Mouse (Mus musculus) cerebral cortex, adult 2 months (tissue): ENCODE results near the gene Ppp6r3.

Source experiments
- WGBS: fragments of 180-500 bp; shearing (Covaris S2); methylation state at CpG from one replicate; pipeline ENCODE4 v1.1.7; 2018; 5-methylcytosine and 5-hydroxymethylcytosine counted together

Gene Ppp6r3

DNA sequence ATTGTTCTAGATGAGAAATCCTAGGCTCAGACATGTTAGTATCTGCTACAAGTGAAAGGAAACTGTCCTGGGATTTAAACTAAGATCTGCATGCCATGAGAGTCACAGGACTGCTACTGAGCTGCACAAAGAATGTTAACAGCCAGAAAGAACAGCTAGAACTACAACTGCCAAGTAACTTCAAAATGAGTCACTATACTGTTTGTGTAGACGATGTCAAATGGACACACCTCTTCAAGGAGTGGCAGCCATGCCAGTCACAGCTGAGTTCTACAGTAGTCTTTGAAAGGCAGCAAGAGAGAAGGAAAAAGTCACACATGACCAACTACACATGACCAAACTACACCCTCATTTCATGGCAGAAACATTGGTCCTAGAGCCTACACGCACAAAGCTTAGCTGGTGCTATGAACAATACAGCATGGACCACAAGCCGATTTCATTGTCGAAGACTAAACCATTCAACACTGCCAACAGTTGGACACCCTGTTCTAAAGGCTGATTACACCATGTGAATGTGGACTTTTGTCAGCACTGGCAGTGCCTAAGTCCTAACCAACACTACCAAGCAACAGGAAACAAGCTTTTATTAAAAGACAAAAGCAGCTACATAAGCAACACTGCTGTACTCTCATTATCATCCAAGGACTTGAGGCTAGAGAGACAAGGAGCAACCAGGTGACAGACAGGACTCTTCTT lies 55.9 kb downstream of the Ppp6r3 start:
- WGBS: 60% methylated on average over 4 of the region's 4 CpGs

DNA sequence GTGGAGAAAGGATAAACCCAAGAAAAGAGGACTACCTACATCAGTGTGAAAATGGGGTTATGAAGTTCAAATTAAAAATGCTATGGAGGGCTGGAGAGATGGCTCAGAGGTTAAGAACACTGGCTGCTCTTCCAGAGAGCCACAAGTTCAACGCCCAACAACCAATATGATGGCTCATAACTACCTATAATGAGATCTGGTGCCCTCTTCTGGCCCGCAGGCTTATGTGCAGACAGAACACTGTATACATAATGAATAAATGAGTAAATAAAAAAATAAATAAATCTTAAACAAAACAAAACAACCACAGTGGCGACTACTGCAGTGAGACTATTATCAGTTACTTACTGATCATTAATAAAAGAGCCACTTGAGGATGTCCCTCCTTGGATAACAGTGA lies 78.3 kb downstream of the Ppp6r3 start:
- WGBS: 91% methylated on average over 3 of the region's 3 CpGs

DNA sequence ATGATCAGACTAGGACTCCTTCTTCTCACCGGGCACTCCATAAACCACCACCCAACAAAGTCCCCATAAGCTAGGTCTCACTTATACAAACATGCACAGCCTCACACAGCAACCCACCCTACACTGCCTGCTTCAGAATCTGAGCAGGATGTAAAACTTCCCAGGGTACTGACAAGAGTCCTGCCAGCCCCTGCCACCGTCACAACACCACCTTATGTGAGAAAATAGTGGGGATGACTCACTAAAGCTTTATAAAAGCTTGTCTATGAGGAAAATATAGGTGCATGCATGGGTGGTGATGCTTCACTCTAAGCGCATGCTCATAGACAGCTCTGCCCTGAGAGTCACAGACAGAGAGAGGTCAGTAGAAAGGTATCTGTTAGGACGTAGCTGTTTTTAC lies 85.7 kb downstream of the Ppp6r3 start:
- 60% methylated on average over 4 of the region's 4 CpGs for WGBS

DNA sequence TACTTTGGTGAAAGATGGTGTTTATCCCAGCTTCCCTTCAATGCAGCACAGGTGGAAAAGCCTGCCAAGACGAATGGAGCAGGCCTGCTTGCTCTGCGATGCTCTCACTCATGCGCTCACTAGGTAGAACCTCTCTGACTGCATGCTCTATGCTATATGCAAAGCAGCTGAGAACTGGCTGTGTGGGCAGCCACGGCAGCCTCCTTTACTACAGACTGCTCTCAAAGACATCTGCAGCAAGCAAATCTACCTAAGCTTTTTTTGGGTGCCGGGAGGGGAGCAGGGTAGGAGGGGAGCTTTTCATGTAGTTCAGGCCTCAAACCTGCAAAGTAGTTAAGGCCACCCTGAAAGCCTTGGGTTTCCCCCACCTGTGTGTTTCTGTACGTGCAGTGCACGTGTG lies 92.7 kb downstream of the Ppp6r3 start:
- WGBS: 51% methylated on average over 7 of the region's 7 CpGs

DNA sequence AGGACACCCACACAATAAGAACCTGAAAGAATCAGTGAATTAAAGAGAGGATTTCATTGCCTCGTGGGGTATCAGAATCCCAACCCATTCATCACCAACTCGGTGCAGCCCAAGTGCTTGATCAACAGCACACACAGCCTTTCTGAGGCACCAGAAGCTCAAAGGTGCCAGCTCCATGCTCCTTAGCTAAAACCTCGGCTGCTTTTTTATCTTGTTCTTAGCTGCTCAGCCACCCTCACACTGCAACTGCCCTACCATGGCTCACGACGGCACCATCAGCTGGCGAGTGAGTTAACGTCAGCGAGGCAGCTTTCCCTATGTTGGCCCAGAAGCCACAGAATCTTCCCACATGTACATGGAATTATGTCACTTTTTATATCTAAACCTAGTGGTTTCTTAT lies 95.4 kb downstream of the Ppp6r3 start:
- WGBS: 45% methylated on average over 8 of the region's 8 CpGs

DNA sequence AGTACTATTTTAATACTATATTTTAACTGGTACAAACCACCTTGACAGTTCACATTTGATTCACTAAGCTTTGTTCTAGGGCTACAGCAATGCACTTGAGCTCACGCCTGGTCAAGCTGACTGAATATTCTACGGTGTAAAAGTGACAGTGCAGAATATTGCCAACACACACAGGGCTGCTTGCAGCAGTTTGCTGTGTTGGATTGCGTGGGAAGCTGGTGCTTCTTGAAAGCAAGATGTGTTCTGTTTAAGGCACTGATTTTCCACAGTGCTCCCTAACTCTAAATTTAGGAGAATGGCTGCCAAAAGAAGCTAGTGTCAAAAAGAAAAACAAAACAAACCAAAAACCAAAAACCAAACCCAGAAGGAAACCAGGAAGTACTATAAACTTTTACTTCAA lies 98.6 kb downstream of the Ppp6r3 start:
- WGBS: 52% methylated on average over 3 of the region's 3 CpGs

DNA sequence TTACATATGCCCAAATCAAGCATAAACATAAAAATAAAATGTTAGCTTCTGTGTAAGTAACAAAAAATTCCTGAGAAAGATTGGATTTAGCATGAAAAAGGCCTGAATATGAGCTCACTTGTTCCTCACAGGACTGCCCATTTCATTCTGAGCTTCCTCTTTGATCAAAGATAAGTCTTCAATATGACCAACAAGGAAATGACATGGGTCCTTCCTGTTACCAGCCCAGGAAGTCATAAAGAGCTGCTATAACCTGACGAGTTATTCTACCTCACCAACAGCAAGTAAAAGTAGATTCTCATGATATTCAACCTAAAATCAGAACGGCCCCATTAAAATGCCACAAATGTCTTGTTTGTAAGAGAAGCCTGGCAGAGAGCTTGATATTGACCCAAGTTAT lies 104.3 kb downstream of the Ppp6r3 start:
- 85% methylated on average over 2 of the region's 2 CpGs for WGBS

DNA sequence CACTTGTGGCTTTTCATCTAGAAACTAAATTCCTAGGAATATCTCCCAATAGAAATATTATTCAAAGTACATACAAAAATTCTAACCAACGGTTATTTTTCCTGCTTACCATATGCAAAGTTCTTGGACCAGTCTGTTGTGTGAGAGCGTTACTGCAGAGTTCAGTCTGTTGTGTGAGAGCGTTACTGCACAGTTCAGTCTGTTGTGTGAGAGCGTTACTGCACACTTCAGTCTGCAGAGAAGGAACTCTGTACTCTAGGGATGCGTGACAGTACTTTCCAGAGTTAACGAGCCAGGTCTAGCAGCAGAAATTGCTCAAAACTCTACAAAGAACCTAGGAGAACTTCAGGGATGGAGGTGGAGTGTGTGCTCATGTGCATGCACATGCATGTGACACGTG lies 108.0 kb downstream of the Ppp6r3 start:
- WGBS: 63% methylated on average over 7 of the region's 7 CpGs

DNA sequence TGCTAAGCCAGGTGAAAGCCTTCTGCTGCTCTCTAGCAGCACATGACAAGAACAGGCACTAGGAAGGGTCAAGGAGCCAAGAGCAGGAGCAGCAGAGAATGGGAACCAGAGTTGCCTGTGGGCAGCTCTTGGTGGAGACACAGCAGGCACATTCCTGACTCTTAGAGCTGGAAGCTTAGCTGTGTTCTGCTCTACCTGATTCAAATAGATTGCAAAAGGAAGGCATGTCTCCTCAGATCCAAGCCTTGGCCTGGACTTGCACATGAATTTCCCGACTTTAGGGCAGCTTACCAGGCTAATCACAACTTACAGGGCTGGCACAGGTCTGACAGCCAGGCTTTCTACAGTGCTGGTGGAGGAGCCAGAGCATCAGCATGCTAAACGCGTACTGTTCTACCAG lies 115.6 kb downstream of the Ppp6r3 start:
- 88% methylated on average over 3 of the region's 3 CpGs for WGBS

DNA sequence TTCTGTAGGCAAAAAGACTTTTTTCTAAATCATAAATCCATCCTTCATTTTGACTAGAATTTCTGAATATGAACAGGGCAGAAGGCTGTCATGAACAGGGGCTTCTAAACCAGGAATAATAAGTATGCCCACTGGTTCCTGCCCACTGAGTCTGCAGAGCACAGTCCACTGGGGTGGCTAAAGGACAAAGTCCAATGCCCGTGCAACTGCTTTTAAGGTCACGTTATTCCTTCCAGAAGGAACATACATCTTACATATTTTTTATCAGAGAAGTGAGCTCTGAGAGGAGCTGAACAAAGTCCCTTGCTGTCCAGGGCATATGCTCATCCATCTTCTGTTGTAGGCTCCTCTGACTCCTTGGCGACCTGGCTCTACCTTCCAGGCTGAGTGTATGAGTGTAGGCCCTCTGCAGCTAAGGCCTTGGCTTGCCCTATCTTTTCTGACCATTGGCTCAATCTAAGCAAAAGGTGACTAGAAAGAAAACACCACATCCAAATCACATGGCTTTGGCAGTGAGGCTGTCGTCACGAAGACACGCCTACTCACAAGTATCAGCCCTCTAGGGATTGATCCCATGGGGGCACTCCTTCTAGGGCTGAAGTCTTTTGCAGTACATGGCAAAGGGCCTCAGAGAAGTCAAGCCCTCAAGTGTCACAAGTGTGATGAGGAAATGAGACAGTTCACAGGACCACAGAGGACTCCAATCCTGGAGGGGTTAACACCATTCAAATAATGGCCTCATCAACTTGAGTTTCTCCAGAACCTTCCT lies 117.0 kb downstream of the Ppp6r3 start:
- 83% methylated on average over 6 of the region's 6 CpGs for WGBS

DNA sequence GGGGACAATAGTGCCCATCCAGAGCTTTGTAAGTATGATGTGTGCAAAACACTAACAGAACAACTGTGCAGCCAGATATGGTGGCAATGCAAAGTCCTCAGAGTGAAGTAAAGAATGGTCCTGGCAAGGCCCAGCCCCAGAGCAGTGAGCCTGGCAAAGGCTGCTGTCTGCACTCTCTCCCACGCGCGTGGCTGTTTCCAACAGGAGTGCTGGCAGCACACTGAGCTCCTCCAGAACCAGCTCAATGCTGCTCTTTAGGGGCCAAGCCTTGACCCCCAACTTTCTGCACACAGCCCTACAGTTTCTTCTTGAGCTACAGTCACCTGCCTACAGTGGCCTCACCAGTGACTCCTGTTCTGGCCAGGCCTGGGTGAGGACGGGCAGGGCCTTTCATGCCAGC lies 117.8 kb downstream of the Ppp6r3 start:
- WGBS: 74% methylated on average over 4 of the region's 4 CpGs

DNA sequence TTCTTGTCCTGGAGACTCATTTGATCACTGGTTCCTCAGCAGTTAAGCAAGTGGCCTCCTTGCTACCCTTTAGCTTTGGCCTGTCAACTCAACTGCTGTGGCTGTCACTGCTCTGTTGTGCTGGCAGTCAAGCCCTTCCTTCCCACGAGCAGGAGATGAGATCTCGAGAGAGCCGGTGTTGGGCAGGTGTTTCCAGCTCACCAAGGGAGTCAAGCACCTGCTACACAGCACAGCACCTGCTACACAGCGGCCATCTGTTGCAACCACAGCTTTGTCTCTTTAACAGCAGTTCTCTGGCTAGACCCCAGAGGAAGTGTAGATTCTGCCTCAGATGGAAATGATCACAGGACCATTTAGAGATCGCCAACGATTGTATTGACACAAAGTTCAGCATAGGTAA lies 123.9 kb downstream of the Ppp6r3 start:
- 47% methylated on average over 6 of the region's 6 CpGs for WGBS

DNA sequence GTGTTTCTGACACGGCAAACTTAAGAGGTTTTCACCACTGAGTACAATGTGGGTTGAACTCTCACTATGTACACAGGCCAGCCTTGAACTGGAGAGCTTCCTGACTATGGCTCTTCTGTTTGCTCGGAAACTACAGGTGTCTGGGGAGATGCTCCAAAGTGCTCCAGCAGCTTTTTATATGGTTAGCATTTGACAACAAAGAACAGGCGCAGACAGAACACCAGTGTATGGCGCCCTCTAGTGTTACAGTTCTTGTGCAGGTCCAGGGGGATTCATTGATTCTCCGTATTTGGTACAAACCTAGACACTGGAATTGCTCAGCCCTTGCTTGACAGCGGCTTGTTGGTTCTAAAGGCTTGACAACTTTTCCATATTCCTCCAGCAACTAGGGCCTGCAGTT lies 124.4 kb downstream of the Ppp6r3 start:
- 8% methylated on average over 6 of the region's 6 CpGs for WGBS

DNA sequence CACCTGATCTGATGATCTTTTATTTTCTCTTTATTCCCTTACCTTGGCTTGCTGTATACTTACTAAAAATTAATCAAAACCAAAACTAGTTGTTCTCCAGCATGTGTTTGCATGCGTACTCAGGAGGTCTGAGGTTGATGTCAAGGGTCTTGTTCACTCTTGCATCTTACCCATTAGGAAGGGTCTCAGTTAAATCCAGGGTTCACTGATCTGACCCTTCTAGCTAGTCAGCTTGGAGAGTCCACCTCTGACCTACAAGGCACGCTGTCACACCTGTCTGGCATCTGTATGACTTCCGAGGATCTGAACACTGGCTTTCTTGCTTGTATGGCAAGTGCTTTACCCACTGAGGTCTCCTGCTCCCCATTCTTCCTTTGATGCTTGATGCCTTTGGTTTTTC lies 124.8 kb downstream of the Ppp6r3 start:
- 94% methylated on average over 3 of the region's 3 CpGs for WGBS

DNA sequence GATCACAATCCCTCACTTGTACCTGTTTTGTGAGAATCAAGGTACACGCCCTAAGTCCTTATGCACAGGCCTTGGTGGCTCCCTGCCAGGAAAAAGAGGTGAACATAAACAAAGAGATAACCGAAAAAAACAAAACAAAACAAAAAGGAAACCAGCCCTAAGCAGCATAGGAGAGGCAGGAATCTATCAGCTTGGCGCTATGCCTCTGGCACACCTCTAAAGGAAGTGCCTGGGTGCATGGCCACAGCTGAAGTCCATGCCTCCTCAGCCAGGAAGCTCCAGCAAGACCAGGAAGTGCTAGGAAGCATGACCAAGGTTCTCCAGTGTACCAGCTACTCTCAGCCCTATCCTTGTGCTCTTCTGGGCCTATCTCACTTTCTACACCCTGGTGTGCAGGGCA lies 126.3 kb downstream of the Ppp6r3 start:
- 67% methylated on average over 3 of the region's 3 CpGs for WGBS

DNA sequence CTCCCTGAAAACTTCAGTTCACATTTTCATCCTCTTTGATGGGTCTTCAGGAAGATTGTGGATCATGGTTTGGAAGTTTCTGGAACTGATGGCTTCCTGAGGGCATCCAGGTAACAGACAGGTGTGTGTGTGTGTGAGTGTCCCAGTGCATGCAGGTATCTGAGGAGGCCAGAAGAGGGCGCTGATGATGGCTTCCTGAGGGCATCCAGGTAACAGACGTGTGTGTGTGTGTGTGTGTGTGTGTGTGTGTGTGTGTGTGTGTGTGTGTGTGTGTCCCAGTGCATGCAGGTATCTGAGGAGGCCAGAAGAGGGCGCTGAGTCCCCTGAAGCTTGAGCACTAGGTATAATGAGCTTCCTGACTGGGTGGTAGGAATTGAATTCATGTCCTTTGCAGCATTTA lies 128.2 kb downstream of the Ppp6r3 start:
- 74% methylated on average over 3 of the region's 3 CpGs for WGBS

DNA sequence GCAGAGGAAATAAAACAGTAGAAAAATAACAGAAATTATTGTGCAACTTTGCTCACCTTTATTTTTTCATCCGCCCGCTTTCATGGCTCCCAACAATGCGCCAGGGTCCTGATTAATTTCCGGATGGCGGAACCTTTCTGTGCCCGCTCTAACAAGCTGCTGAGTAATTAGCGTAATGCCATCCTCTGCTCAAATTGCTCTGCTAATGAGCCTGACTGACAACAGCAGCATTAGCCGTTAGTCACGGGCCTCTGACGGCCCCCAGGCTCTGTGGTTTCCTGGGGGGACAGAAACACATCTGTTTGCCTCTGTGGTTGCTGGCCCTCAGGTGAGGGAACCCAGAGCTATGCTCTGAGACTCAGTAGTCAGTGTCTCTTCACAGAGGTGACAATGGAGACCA lies 134.5 kb downstream of the Ppp6r3 start:
- WGBS: 62% methylated on average over 10 of the region's 10 CpGs

DNA sequence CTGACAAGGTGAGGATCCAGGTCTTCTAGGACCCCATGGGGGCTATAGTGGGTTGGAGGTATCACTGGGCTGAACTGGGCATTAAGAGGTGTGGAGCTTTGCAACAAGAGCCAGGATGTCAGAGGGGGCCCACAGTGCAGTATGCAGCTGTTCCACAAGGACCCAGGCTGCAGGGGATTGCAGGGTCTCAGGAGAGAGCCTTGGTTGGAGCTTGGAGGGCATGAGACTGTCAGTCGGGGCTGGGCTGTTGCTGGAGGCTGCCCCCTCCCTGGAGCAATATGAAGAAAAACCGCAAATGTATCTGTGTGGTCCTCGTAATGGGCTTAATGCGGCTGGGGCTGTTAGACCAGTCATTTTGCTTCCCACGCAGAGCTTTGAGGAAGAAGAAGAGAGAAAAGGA lies 134.9 kb downstream of the Ppp6r3 start:
- WGBS: 51% methylated on average over 5 of the region's 5 CpGs

DNA sequence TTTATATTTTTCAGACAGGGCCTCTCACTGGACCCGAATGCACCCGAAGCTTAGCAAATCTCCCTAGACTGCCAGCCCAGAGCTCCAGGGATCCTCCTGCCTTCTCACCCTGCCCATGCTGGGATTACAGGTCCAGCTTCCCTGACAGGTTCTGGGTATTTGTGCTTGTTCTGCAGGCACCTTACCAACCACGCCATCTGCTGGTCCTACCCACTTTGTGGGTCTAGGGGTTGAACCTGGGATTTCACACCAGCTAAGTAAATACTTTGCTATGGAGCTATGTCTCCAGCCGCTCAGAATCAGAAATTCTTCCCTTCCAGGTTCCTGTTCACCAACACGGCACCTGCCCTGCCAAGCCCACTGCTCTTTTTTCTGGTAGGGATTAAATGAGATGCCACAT lies 137.6 kb downstream of the Ppp6r3 start:
- WGBS: 75% methylated on average over 5 of the region's 5 CpGs

DNA sequence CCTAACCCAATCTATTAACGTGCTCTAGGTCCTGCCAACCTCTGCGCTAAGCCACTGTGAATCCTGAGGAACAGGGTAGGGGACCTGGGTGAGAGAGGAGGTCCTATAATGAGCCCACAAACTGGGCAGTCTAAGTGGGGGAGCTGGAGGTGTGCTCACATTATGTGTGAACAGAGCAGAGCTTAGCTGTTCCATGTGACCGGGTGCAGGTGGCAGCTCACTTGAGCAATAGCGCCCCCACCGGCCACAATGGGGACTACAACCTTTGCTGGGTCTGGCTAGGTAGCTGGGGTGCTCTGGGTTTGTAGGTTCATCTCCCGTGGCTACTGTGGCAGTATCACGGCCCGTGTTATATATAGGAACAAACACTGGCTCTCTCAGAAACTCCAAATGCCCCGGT lies 138.7 kb downstream of the Ppp6r3 start:
- 57% methylated on average over 9 of the region's 9 CpGs for WGBS

DNA sequence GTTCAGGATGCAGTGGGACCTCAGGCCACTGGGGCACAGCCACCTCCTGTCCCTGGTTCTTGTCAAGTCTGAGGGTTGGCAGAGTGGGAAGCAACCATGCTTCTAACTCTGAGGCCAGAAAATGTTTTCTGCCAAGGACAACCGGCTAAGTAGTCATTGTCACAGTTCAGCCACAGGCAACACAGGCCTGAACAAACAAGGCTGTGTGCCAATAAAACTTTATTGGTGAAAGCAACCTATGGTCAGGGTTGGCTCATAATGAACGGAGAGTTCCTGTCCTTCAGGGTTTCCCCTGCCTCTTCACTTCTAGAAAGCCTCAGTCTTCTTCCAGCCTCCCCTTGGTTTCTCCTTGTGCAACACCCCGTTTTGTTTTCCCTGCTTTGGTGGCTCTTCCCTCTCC lies 139.7 kb downstream of the Ppp6r3 start:
- WGBS: 75% methylated on average over 3 of the region's 3 CpGs

DNA sequence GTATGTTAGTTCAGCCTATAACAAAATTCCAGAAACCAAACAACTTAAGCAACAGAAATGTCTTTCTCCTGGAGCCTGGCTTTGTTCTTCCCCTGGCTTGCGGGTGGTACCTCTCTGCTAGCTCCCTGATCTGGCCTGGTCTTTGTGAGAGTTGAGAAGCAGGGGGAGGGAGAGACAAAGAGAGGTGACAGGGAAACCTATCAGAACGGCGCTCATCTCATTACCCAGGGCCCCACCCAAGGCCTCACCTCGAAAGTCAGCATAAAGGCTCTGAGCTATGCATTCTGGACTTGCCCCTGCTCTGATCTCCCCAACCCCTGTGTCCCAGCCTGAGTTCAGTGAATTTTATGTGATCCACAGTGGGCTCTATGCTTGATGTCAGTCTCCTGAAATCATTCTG lies 140.9 kb downstream of the Ppp6r3 start:
- 72% methylated on average over 4 of the region's 4 CpGs for WGBS

DNA sequence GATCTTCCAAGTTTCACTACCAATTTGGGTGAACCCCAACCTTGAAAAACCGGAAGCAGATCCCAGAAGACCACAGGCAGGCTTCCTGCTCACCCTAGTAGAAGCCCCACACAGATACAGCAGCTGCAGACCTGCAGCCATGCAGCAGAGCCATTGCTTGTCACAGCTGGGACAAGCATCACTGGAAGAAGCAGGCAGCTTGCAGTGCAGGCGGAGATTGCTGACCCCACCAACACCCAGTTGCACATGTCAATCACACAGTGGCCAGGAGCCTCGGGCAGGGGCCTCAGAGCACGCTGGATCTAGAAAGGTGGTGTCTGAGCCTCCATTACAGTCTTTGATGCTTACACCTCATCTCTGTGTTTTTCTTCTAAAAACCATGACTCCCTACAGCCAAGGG lies 141.4 kb downstream of the Ppp6r3 start:
- WGBS: 63% methylated on average over 4 of the region's 4 CpGs

DNA sequence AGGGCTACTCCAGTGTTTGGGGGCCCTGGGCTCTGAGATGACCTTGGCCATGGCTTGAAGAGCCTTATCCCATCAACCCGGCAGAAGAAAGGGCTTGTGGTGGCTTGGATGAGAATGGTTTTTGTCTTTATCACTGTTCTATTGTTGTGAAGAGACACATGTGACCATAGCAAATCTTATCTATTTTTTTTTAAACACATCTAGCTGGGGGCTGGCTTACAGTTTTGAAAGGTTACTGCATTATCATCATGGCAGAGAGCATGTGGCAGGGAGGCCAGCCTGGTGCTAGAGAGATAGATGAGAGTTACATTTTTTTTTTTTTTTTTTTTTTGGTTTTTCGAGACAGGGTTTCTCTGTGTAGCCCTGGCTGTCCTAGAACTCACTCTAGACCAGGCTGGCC lies 143.6 kb downstream of the Ppp6r3 start:
- WGBS: 84% methylated on average over 1 of the region's 2 CpGs
